In the genomic region with DNA sequence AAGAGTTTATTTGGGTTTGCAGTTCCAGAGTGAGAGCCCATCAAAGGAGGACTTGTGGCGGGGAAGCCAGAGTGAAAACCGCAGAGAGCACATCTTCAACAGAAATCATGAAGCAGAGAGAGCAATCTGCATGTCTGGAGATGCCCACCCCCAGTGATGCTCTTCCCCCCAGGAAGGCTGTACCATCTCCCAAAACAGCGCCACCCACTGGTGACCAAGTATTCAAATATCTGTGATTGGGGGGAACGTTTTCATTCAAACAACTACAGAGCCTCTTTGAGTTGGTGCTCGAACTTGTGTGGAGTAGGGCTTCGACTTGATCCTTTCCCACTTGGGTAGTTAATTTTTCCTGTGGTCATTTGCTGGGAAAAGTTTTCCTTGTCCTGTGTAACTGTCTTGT, we compare ENCODE assay signal across 18 mouse cellular contexts. TPM values are rescaled to one million over a fixed set of nuclear protein-coding genes. Genes with fewer than 3 reads are reported as not detected.
DNase-seq lines count a peak whose midpoint lies in the region; ATAC-seq and TF ChIP-seq lines count a peak whose summit lies in the region.
"Had no signal": no experiment of that assay in that cellular context is flagged by ENCODE, and none has a peak within 500 bp of the region (broad histone marks: within the 10 kb centered on the region; RNA-seq: fewer than 3 reads in every experiment).

No protein-coding gene starts in this region.

- no peaks in the 10 kb centered on the region for H3K36me3 ChIP-seq in lung, embryonic 14.5 days (ENCODE audit: insufficient read depth)
- H3K36me3 ChIP-seq: hindbrain, embryonic 13.5 days; liver, embryonic 13.5 days; midbrain, embryonic 13.5 days; neural tube, embryonic 12.5 days had no signal

- ATAC-seq in lung, embryonic 14.5 days (ENCODE audit: insufficient read depth): no peak
- ATAC-seq: midbrain, embryonic 13.5 days had no signal

- intact Hi-C loops in gastrocnemius, adult 2 months (cut with DNase I): no loop called here

- no peak for DNase-seq in gastrocnemius, adult 2 months
- no peak for DNase-seq in gastrocnemius, postnatal 4 days (ENCODE audit: low spot score in 2 of 2)
- DNase-seq in lung, embryonic 14.5 days: no peak
- DNase-seq in lung, postnatal 4 days: no peak
- peak; percentile 13 for DNase-seq in CD4-positive helper T cell, adult 2 months (ENCODE audit: low read depth, low spot score)
- peak; percentile 73 for DNase-seq in ZHBTc4 (ENCODE audit: low read depth, low spot score)
- DNase-seq in spleen, postnatal 10 days (ENCODE audit: low spot score in 2 of 2): no peak
- no peak for DNase-seq in kidney, adult 8-10 months
- DNase-seq: adrenal gland, adult 2 months; cerebellum, adult 8-10 months; gastrocnemius, postnatal 36 days; kidney, adult 2 months; liver, embryonic 13.5 days had no signal

- peaks cover 6% of the 10 kb centered on the region; the same call in 1 of the 2 replicates for H3K4me1 ChIP-seq in lung, embryonic 14.5 days (ENCODE audit: insufficient read depth)
- H3K4me1 ChIP-seq: liver, embryonic 13.5 days had no signal

- H3K4me2 ChIP-seq in lung, embryonic 14.5 days: no peak overlapping the region
- H3K4me2 ChIP-seq: hindbrain, embryonic 13.5 days; liver, embryonic 13.5 days; midbrain, embryonic 13.5 days; neural tube, embryonic 12.5 days had no signal

- WGBS in lung, embryonic 14.5 days: 77% methylated on average over 6 of the region's 6 CpGs

- TF ChIP-seq CTCF in gastrocnemius, adult 2 months (IDR thresholded peaks at IDR 0.05): peak; percentile 7; the same call in 1 of the 2 replicates
- peak; percentile 33 for TF ChIP-seq CTCF in lung, embryonic 14.5 days (IDR thresholded peaks at IDR 0.05; ENCODE audit: low read depth)

- H3K4me3 ChIP-seq in gastrocnemius, adult 2 months: no peak overlapping the region
- H3K4me3 ChIP-seq in lung, embryonic 14.5 days (ENCODE audit: low read depth, low read length): no peak overlapping the region
- H3K4me3 ChIP-seq: hindbrain, embryonic 13.5 days; liver, embryonic 13.5 days; midbrain, embryonic 13.5 days; neural tube, embryonic 12.5 days had no signal

- H3K27ac ChIP-seq in gastrocnemius, adult 2 months: no peak overlapping the region
- no peak overlapping the region for H3K27ac ChIP-seq in lung, embryonic 14.5 days (ENCODE audit: low read depth)
- H3K27ac ChIP-seq: hindbrain, embryonic 13.5 days; liver, embryonic 13.5 days; macrophage; midbrain, embryonic 13.5 days; neural tube, embryonic 12.5 days had no signal

- H3K27me3 ChIP-seq in lung, embryonic 14.5 days (ENCODE audit: insufficient read depth, low read length): peaks cover 23% of the 10 kb centered on the region

- H3K9me3 ChIP-seq in lung, embryonic 14.5 days (ENCODE audit: low read depth, low read length): no peaks in the 10 kb centered on the region
- H3K9me3 ChIP-seq: hindbrain, embryonic 13.5 days; liver, embryonic 13.5 days; midbrain, embryonic 13.5 days; neural tube, embryonic 12.5 days had no signal

- no peak overlapping the region for H3K9ac ChIP-seq in lung, embryonic 14.5 days
- H3K9ac ChIP-seq: hindbrain, embryonic 13.5 days; liver, embryonic 13.5 days; midbrain, embryonic 13.5 days; neural tube, embryonic 12.5 days had no signal

RNA-seq across cellular contexts. Expression of a gene that starts 1.1 kb away (rescaled TPM):
- total RNA-seq in gastrocnemius, adult 2 months (2021): not detected
- total RNA-seq in gastrocnemius, postnatal 4 days (2021): under 1 TPM in 1 of 2 experiments, not detected in 1; 0.18 TPM
- 0.18 TPM in 1 of 2 replicates, not detected in the other for polyA plus RNA-seq in lung, embryonic 14.5 days (2014; fragmentation: Nextera tagmentation; extraction: Ambion mirVana)
- total RNA-seq: gastrocnemius, postnatal 36 days had no signal
- polyA plus RNA-seq: adrenal gland, adult 2 months; heart, embryonic 14.5 days; liver, embryonic 13.5 days; macrophage; midbrain, embryonic 13.5 days; neural tube, embryonic 12.5 days had no signal

Comparison
In these comparisons a context has a peak if more than half of its experiments do, and no peak if none do; other contexts are left out.
1. DNase-seq: peak in CD4-positive helper T cell, adult 2 months (single experiment) and ZHBTc4 (single experiment); none in gastrocnemius, adult 2 months (single experiment), gastrocnemius, postnatal 4 days (0 of 2), lung, embryonic 14.5 days (single experiment), lung, postnatal 4 days (0 of 2), spleen, postnatal 10 days (0 of 2) and kidney, adult 8-10 months (0 of 2).